Mouse (Mus musculus): Measurements from ENCODE around the gene Ubash3a.

DNA sequence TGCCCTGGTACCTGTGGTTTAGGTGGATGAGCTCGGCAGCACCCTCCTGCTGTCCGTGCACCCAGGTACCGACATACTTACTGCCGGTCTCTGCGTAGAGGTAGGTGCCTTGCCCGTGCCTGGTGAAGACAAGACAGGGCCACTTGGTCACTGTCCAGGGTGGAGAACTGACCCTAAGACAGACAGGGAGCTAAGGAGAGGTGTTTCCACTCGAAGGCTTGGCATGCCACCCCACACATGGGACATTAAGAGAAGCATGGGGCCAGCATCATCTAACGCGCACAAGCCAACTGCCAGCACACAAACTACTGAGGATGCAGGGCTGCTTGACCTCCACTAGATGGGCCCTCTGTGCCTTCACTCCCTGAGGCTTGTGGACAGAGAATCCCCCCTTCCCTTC, 58.2 kb downstream of the Ubash3a start:
- no peak for TF ChIP-seq CHD2 (IDR thresholded peaks at IDR 0.05; ENCODE audit: low read depth, low read length)
- TF ChIP-seq ZNF384 (IDR thresholded peaks at IDR 0.05; ENCODE audit: low read depth, low read length) = no peak
- TF ChIP-seq ZC3H11A (IDR thresholded peaks at IDR 0.05; ENCODE audit: borderline replicate concordance, low read depth, low read length) = no peak

All from ES-E14 (cell line).